Mouse (Mus musculus): ENCODE data around the gene Bmf. TPM values are rescaled to one million over a fixed set of nuclear protein-coding genes. Genes with fewer than 3 reads are reported as not detected.

Bmf gene
- polyA plus RNA-seq, 1 experiment from 2014 or later = 0.30 TPM

- Histone ChIP-seq H3K27ac (replicated peaks) (peak overlapping the region; percentile 19; the same call in 1 of the 2 replicates), H3K36me3 (replicated peaks) (no peaks in the 10 kb centered on the region), H3K9ac (no peak overlapping the region), H3K4me3 (replicated peaks) (no peak overlapping the region), H3K9me3 (replicated peaks) (no peaks in the 10 kb centered on the region), H3K4me2 (no peak overlapping the region), H3K4me1 (replicated peaks) (peaks cover 18% of the 10 kb centered on the region), H3K27me3 (no peaks in the 10 kb centered on the region)
- WGBS (ENCODE audit: insufficient replicate concordance) = 32% methylated on average over 6 of the region's 6 CpGs
- ATAC-seq (ENCODE audit: insufficient read depth) = no peak
These were observed 16.4 kb downstream of the Bmf start for GRCm38 (mm10) chr2:118532855-118533675.

GRCm38 (mm10) chr2:118532401-118532800, 17.1 kb downstream of the Bmf start:
- Histone ChIP-seq H3K27me3 (no peaks in the 10 kb centered on the region), H3K4me2 (no peak overlapping the region), H3K4me3 (replicated peaks) (no peak overlapping the region), H3K9me3 (replicated peaks) (no peaks in the 10 kb centered on the region), H3K4me1 (replicated peaks) (peaks cover 18% of the 10 kb centered on the region), H3K27ac (replicated peaks) (no peak overlapping the region; the same call in 1 of the 2 replicates), H3K9ac (no peak overlapping the region), H3K36me3 (replicated peaks) (no peaks in the 10 kb centered on the region)
- no peak for ATAC-seq (ENCODE audit: insufficient read depth)
- WGBS (ENCODE audit: insufficient replicate concordance) = 57% methylated on average over 10 of the region's 10 CpGs

- ATAC-seq (ENCODE audit: insufficient read depth) = peak; percentile 81
- Histone ChIP-seq H3K4me3 (replicated peaks) (no peak overlapping the region), H3K9me3 (replicated peaks) (no peaks in the 10 kb centered on the region), H3K36me3 (replicated peaks) (no peaks in the 10 kb centered on the region), H3K4me2 (no peak overlapping the region), H3K27me3 (no peaks in the 10 kb centered on the region), H3K27ac (replicated peaks) (peak overlapping the region; percentile 62), H3K4me1 (replicated peaks) (peaks cover 16% of the 10 kb centered on the region), H3K9ac (no peak overlapping the region)
- WGBS (ENCODE audit: insufficient replicate concordance) = 58% methylated on average over 7 of the region's 7 CpGs
These were observed 19.9 kb downstream of the Bmf start for GRCm38 (mm10) chr2:118529466-118530181.

GRCm38 (mm10) chr2:118526545-118526944, 22.9 kb downstream of the Bmf start:
- no peaks in the 10 kb centered on the region for H3K9me3 ChIP-seq (replicated peaks)
- H3K27me3 ChIP-seq = no peaks in the 10 kb centered on the region
- peaks cover 18% of the 10 kb centered on the region for H3K4me1 ChIP-seq (replicated peaks)
- H3K36me3 ChIP-seq (replicated peaks) = no peaks in the 10 kb centered on the region
- WGBS (ENCODE audit: insufficient replicate concordance) = 67% methylated on average over 5 of the region's 5 CpGs
- H3K9ac ChIP-seq = no peak overlapping the region
- no peak for ATAC-seq (ENCODE audit: insufficient read depth)
- H3K27ac ChIP-seq (replicated peaks) = no peak overlapping the region
- no peak overlapping the region for H3K4me3 ChIP-seq (replicated peaks)
- no peak overlapping the region for H3K4me2 ChIP-seq

- H3K27ac ChIP-seq (replicated peaks) = no peak overlapping the region
- H3K9ac ChIP-seq = no peak overlapping the region
- no peak for ATAC-seq (ENCODE audit: insufficient read depth)
- no peak overlapping the region for H3K4me2 ChIP-seq
- H3K36me3 ChIP-seq (replicated peaks) = no peaks in the 10 kb centered on the region
- H3K27me3 ChIP-seq = no peaks in the 10 kb centered on the region
- peaks cover 26% of the 10 kb centered on the region for H3K4me1 ChIP-seq (replicated peaks)
- no peaks in the 10 kb centered on the region for H3K9me3 ChIP-seq (replicated peaks)
- no peak overlapping the region for H3K4me3 ChIP-seq (replicated peaks)
- 60% methylated on average over 3 of the region's 3 CpGs for WGBS (ENCODE audit: insufficient replicate concordance)
These were observed 24.7 kb downstream of the Bmf start for GRCm38 (mm10) chr2:118524811-118525210.

GRCm38 (mm10) chr2:118523163-118523730, 26.2 kb downstream of the Bmf start:
- peaks cover 25% of the 10 kb centered on the region for H3K4me1 ChIP-seq (replicated peaks)
- H3K9me3 ChIP-seq (replicated peaks) = no peaks in the 10 kb centered on the region
- H3K4me2 ChIP-seq = no peak overlapping the region
- WGBS (ENCODE audit: insufficient replicate concordance) = 35% methylated on average over 5 of the region's 5 CpGs
- H3K27me3 ChIP-seq = no peaks in the 10 kb centered on the region
- H3K27ac ChIP-seq (replicated peaks) = no peak overlapping the region
- no peak for ATAC-seq (ENCODE audit: insufficient read depth)
- H3K4me3 ChIP-seq (replicated peaks) = no peak overlapping the region
- H3K36me3 ChIP-seq (replicated peaks) = no peaks in the 10 kb centered on the region
- H3K9ac ChIP-seq = no peak overlapping the region

- Histone ChIP-seq H3K4me1 (replicated peaks) (peaks cover 25% of the 10 kb centered on the region), H3K27ac (replicated peaks) (peak overlapping the region; percentile 41; the same call in 1 of the 2 replicates), H3K9me3 (replicated peaks) (no peaks in the 10 kb centered on the region), H3K27me3 (no peaks in the 10 kb centered on the region), H3K4me3 (replicated peaks) (no peak overlapping the region), H3K4me2 (no peak overlapping the region), H3K9ac (no peak overlapping the region), H3K36me3 (replicated peaks) (no peaks in the 10 kb centered on the region)
- 1% methylated on average over 2 of the region's 2 CpGs for WGBS (ENCODE audit: insufficient replicate concordance)
- 0 out of 2 replicates have a peak, but pooled peaks have one; percentile 47 for ATAC-seq (ENCODE audit: insufficient read depth)
These were observed 27.2 kb downstream of the Bmf start for GRCm38 (mm10) chr2:118522265-118522664.

GRCm38 (mm10) chr2:118520042-118520933, 29.2 kb downstream of the Bmf start:
- H3K4me2 ChIP-seq = no peak overlapping the region
- H3K27ac ChIP-seq (replicated peaks) = peak overlapping the region; percentile 7; the same call in 1 of the 2 replicates
- no peaks in the 10 kb centered on the region for H3K9me3 ChIP-seq (replicated peaks)
- H3K9ac ChIP-seq = no peak overlapping the region
- H3K36me3 ChIP-seq (replicated peaks) = no peaks in the 10 kb centered on the region
- 25% methylated on average over 9 of the region's 9 CpGs for WGBS (ENCODE audit: insufficient replicate concordance)
- no peaks in the 10 kb centered on the region for H3K27me3 ChIP-seq
- peak; percentile 70 for ATAC-seq (ENCODE audit: insufficient read depth)
- peaks cover 25% of the 10 kb centered on the region for H3K4me1 ChIP-seq (replicated peaks)
- H3K4me3 ChIP-seq (replicated peaks) = no peak overlapping the region

- 60% methylated on average over 16 of the region's 16 CpGs for WGBS (ENCODE audit: insufficient replicate concordance)
- Histone ChIP-seq H3K9ac (no peak overlapping the region), H3K36me3 (replicated peaks) (no peaks in the 10 kb centered on the region), H3K27ac (replicated peaks) (no peak overlapping the region), H3K4me1 (replicated peaks) (0 out of 2 replicates have a peak, but pooled peaks cover 8% of the 10 kb centered on the region), H3K4me3 (replicated peaks) (no peak overlapping the region), H3K9me3 (replicated peaks) (no peaks in the 10 kb centered on the region), H3K27me3 (no peaks in the 10 kb centered on the region), H3K4me2 (no peak overlapping the region)
- no peak for ATAC-seq (ENCODE audit: insufficient read depth)
These were observed 36.8 kb downstream of the Bmf start for GRCm38 (mm10) chr2:118512418-118513377.
